Mouse (Mus musculus): ENCODE results near the gene Nradd. TPM values are rescaled to one million over a fixed set of nuclear protein-coding genes. Genes with fewer than 3 reads are reported as not detected.

The Nradd gene
- polyA plus RNA-seq, 1 experiment = 109 TPM

- peaks cover 3% of the 10 kb centered on the region; the same call in 1 of the 2 replicates for H3K4me1 ChIP-seq (ENCODE audit: control insufficient read depth, insufficient read depth, low read length)
- no peak overlapping the region for H3K27ac ChIP-seq (ENCODE audit: insufficient read depth, low read length)
- H3K4me3 ChIP-seq (ENCODE audit: insufficient read depth, low read length) = no peak overlapping the region
- no peak for TF ChIP-seq CTCF (IDR thresholded peaks at IDR 0.05; ENCODE audit: borderline replicate concordance, insufficient read depth, low read length)
- TF ChIP-seq POLR2A (IDR thresholded peaks at IDR 0.05; ENCODE audit: low read depth, low read length) = no peak
Observed at GRCm38 (mm10) chr9:110620685-110621084, 3.6 kb downstream of the Nradd start.

GRCm38 (mm10) chr9:110620180-110620579, 4.1 kb downstream of the Nradd start:
- H3K4me1 ChIP-seq (ENCODE audit: control insufficient read depth, insufficient read depth, low read length) = peaks cover 3% of the 10 kb centered on the region; the same call in 1 of the 2 replicates

DNA sequence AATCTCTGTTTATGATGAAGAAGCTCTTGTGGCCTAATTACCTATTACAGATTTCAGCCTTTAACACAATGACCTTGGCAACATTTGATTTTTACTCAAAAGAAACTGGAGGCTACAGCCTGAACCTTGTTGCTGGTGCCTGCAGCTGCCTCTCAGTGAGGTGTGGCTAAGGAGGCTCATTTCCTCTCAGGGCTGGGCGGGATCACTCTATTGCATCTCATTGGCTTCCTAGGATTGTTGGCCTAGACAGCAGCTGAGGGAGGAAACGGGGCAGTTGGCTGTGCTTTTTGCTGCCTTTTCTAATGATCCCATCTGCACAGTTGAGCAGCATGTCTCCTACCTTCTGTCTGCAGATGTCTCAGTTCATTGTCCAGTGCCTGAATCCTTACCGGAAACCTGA, 7.2 kb downstream of the Nradd start:
- Histone ChIP-seq H3K27ac (ENCODE audit: insufficient read depth, low read length) (no peak overlapping the region), H3K4me1 (ENCODE audit: control insufficient read depth, insufficient read depth, low read length) (no peaks in the 10 kb centered on the region), H3K4me3 (ENCODE audit: insufficient read depth, low read length) (no peak overlapping the region)
- TF ChIP-seq CTCF (IDR thresholded peaks at IDR 0.05; ENCODE audit: borderline replicate concordance, insufficient read depth, low read length) (no peak), POLR2A (IDR thresholded peaks at IDR 0.05; ENCODE audit: low read depth, low read length) (no peak)

More at GRCm38 (mm10) chr9:110620180-110620579, 4.1 kb downstream of the Nradd start:
- Histone ChIP-seq H3K27ac (ENCODE audit: insufficient read depth, low read length) (no peak overlapping the region), H3K4me3 (ENCODE audit: insufficient read depth, low read length) (no peak overlapping the region)
- no peak for TF ChIP-seq CTCF (IDR thresholded peaks at IDR 0.05; ENCODE audit: borderline replicate concordance, insufficient read depth, low read length)
- TF ChIP-seq POLR2A (IDR thresholded peaks at IDR 0.05; ENCODE audit: low read depth, low read length) = no peak

DNA sequence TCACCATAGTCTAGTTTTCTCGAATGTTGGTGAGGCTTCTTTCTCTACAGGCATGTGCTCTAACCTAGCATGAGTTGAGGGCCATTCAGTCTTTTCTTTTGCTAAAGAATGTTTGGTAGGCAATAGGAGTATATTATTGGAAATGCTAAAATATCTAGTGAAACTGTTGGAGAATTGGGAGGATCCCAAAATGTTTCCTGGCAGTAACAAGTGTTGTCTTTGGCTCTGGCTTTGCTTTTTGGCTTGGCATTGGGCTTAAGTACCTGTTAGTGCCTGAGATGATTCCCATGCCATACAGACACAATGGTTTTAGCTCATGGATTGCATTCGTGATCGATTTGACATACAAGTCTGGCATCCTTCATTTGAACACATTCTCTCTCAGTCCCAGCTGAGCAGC, 12.8 kb downstream of the Nradd start:
- Histone ChIP-seq H3K4me1 (ENCODE audit: control insufficient read depth, insufficient read depth, low read length) (no peaks in the 10 kb centered on the region), H3K4me3 (ENCODE audit: insufficient read depth, low read length) (no peak overlapping the region), H3K27ac (ENCODE audit: insufficient read depth, low read length) (no peak overlapping the region)
- TF ChIP-seq POLR2A (IDR thresholded peaks at IDR 0.05; ENCODE audit: low read depth, low read length) (no peak), CTCF (IDR thresholded peaks at IDR 0.05; ENCODE audit: borderline replicate concordance, insufficient read depth, low read length) (no peak)

DNA sequence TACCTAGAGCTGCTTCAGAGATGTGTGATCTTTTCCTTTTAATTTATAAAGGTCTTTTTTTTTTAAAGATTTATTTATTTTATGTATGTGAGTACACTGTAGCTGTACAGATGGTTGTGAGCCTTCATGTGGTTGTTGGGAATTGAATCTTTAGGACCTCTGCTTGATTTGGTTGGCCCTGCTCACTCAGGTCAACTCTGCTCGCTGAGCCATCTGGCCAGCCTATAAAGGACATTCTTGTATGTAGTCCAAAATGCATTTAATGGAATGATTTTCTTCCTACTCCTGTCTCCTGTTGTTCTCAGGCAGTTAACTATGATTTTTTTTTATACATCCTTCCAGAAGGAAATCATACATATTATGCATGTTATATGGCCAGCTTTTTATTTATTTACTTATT, 40.7 kb downstream of the Nradd start:
- H3K4me3 ChIP-seq (ENCODE audit: insufficient read depth, low read length) = no peak overlapping the region
- TF ChIP-seq CTCF (IDR thresholded peaks at IDR 0.05; ENCODE audit: borderline replicate concordance, insufficient read depth, low read length) (no peak), POLR2A (IDR thresholded peaks at IDR 0.05; ENCODE audit: low read depth, low read length) (no peak)

GRCm38 (mm10) chr9:110582161-110582560, 42.1 kb downstream of the Nradd start:
- no peaks in the 10 kb centered on the region for H3K4me1 ChIP-seq (ENCODE audit: control insufficient read depth, insufficient read depth, low read length)
- no peak overlapping the region for H3K4me3 ChIP-seq (ENCODE audit: insufficient read depth, low read length)
- TF ChIP-seq POLR2A (IDR thresholded peaks at IDR 0.05; ENCODE audit: low read depth, low read length) (no peak), CTCF (IDR thresholded peaks at IDR 0.05; ENCODE audit: borderline replicate concordance, insufficient read depth, low read length) (no peak)
- H3K27ac ChIP-seq (ENCODE audit: insufficient read depth, low read length) = no peak overlapping the region

More for the DNA sequence above, 40.7 kb downstream of the Nradd start:
- H3K27ac ChIP-seq (ENCODE audit: insufficient read depth, low read length) = no peak overlapping the region
- no peaks in the 10 kb centered on the region for H3K4me1 ChIP-seq (ENCODE audit: control insufficient read depth, insufficient read depth, low read length)

Other genes starting within 250 kb of the Nradd start
- gene Ptpn23, start 216.2 kb downstream of the Nradd start, polyA plus RNA-seq (2011; ENCODE audit: insufficient read length, low read depth, missing spikeins) = 37.4 and 45.3 TPM in 2 replicates
- gene Ngp, start 204.7 kb downstream of the Nradd start, polyA plus RNA-seq (2011; ENCODE audit: insufficient read length, low read depth, missing spikeins) = not detected in 2 replicates
- 10.6 and 11.4 TPM in 2 replicates for gene Klhl18, start 147.8 kb downstream of the Nradd start, polyA plus RNA-seq (2011; ENCODE audit: insufficient read length, low read depth, missing spikeins)
- 1.6 and 1.7 TPM in 2 replicates for gene Kif9, start 147.5 kb downstream of the Nradd start, polyA plus RNA-seq (2011; ENCODE audit: insufficient read length, low read depth, missing spikeins)
- gene Setd2, start 91.9 kb downstream of the Nradd start, polyA plus RNA-seq (2011; ENCODE audit: insufficient read length, low read depth, missing spikeins) = 61.3 and 65.7 TPM in 2 replicates
- gene Nbeal2, start 29.7 kb upstream of the Nradd start, polyA plus RNA-seq (2011; ENCODE audit: insufficient read length, low read depth, missing spikeins) = 1.8 TPM in 2 replicates
- gene Ccdc12, start 32.1 kb upstream of the Nradd start, polyA plus RNA-seq (2011; ENCODE audit: insufficient read length, low read depth, missing spikeins) = 34.4 and 43.2 TPM in 2 replicates
- not detected in 2 replicates for gene Myl3, start 117.4 kb upstream of the Nradd start, polyA plus RNA-seq (2011; ENCODE audit: insufficient read length, low read depth, missing spikeins)
- gene Pth1r, start 122.7 kb upstream of the Nradd start, polyA plus RNA-seq (2011; ENCODE audit: insufficient read length, low read depth, missing spikeins) = 9.0 and 13.3 TPM in 2 replicates
- gene Prss42, start 173.7 kb upstream of the Nradd start, polyA plus RNA-seq (2011; ENCODE audit: insufficient read length, low read depth, missing spikeins) = not detected in 2 replicates
- gene Prss44, start 189.5 kb upstream of the Nradd start, polyA plus RNA-seq (2011; ENCODE audit: insufficient read length, low read depth, missing spikeins) = not detected in 2 replicates
- gene Prss43, start 202.2 kb upstream of the Nradd start, polyA plus RNA-seq (2011; ENCODE audit: insufficient read length, low read depth, missing spikeins) = not detected in 2 replicates
- gene Prss45, start 210.1 kb upstream of the Nradd start, polyA plus RNA-seq (2011; ENCODE audit: insufficient read length, low read depth, missing spikeins) = not detected in 2 replicates
- gene Prss46, start 220.1 kb upstream of the Nradd start, polyA plus RNA-seq (2011; ENCODE audit: insufficient read length, low read depth, missing spikeins) = 0.86 and 1.4 TPM in 2 replicates
- not detected in 2 replicates for gene Prss50, start 233.5 kb upstream of the Nradd start, polyA plus RNA-seq (2011; ENCODE audit: insufficient read length, low read depth, missing spikeins)